Mouse (Mus musculus) midbrain, postnatal 0 days (tissue): ENCODE measurements around the gene Serpina11. TPM values are rescaled to one million over a fixed set of nuclear protein-coding genes. Genes with fewer than 3 reads are reported as not detected.
"Not testable (repeated sequence)": the region's sequence is repeated elsewhere in the genome, so short reads cannot be mapped to it uniquely, and the experiment has no call there.

ENCODE experiments used
- ATAC-seq: fragments of 200-750 bp; cut with Nextera tagmentation; 2 replicates; pipeline ENCODE4 v1.8.0; 2017; ENCODE audit warnings: moderate number of reproducible peaks, mild to moderate bottlenecking, moderate TSS enrichment, moderate library complexity; ENCODE audit not compliant: low FRiP score
- DNase-seq: peaks from one replicate; pipeline ENCODE4 v3.0.0-alpha.2; 2015; ENCODE audit warnings: low spot score
- H3K27ac ChIP-seq: fragments of 300-500 bp; sonication (generic); 2 replicates; pipeline ENCODE4 v1.5.1; 2014; ENCODE audit warnings: low read depth, mild to moderate bottlenecking, low read length, mixed read lengths
- H3K27me3 ChIP-seq: fragments of 300-500 bp; sonication (generic); 2 replicates; pipeline ENCODE4 v1.6.1; 2014; ENCODE audit warnings: low read length, control low read depth, mixed read lengths; ENCODE audit not compliant: insufficient read depth
- H3K36me3 ChIP-seq: fragments of 300-500 bp; sonication (generic); 2 replicates; pipeline ENCODE4 v1.6.1; 2014; ENCODE audit warnings: low read length, control low read depth, mixed read lengths; ENCODE audit not compliant: insufficient read depth
- H3K4me1 ChIP-seq: fragments of 300-500 bp; sonication (generic); 2 replicates; pipeline ENCODE4 v1.6.1; 2014; ENCODE audit warnings: mild to moderate bottlenecking, control low read depth, antibody characterized with exemption, low read length, mixed read lengths; ENCODE audit not compliant: insufficient read depth
- H3K4me2 ChIP-seq: fragments of 300-500 bp; sonication (generic); 2 replicates; pipeline ENCODE4 v1.6.1; 2014; ENCODE audit warnings: low read depth, mild to moderate bottlenecking, low read length, mixed read lengths; ENCODE audit not compliant: poor library complexity, severe bottlenecking
- H3K4me3 ChIP-seq: fragments of 300-500 bp; sonication (generic); 2 replicates; pipeline ENCODE4 v1.5.1; 2014; ENCODE audit warnings: low read depth, mild to moderate bottlenecking, low read length, moderate library complexity
- H3K9ac ChIP-seq: fragments of 300-500 bp; sonication (generic); replicated peaks from 2 replicates; pipeline ENCODE4 v1.6.1; 2014; ENCODE audit warnings: mild to moderate bottlenecking, low read length, moderate library complexity, mixed read lengths; ENCODE audit not compliant: poor library complexity, severe bottlenecking
- H3K9me3 ChIP-seq: fragments of 300-500 bp; sonication (generic); 2 replicates; pipeline ENCODE4 v1.6.1; 2016; ENCODE audit warnings: low read length, control low read depth
- CTCF ChIP-seq: IDR thresholded peaks from 2 replicates; pipeline ENCODE4 v1.5.1; 2016; ENCODE audit warnings: antibody characterized with exemption, mild to moderate bottlenecking
- WGBS: fragments of 180-500 bp; shearing (Covaris S2); extraction: QIAGEN DNeasy Blood & Tissue Kit; methylation state at CpG from one replicate; pipeline ENCODE4 v1.1.7; 2014; 5-methylcytosine and 5-hydroxymethylcytosine counted together
- polyA plus RNA-seq: library from polyadenylated mRNA; unstranded; fragments of >200 nt; fragmentation: Nextera tagmentation; extraction: Ambion mirVana; gene quantifications from 2 replicates; pipeline ENCODE4 v1.2.1, GENCODE M21; 2015
- total RNA-seq: library from RNA; depleted of rRNA; stranded (reverse); fragments of >200 nt; gene quantifications from 2 replicates; pipeline ENCODE4 v1.2.3, GENCODE M21; 2014

Serpina11 gene
- total and polyA plus RNA-seq, 2 experiments from 2014 or later = not detected

- Histone ChIP-seq H3K27ac (no peak overlapping the region), H3K4me1 (no peaks in the 10 kb centered on the region), H3K4me2 (no peak overlapping the region), H3K4me3 (no peak overlapping the region), H3K27me3 (no peaks in the 10 kb centered on the region), H3K9me3 (no peaks in the 10 kb centered on the region), H3K36me3 (no peaks in the 10 kb centered on the region), H3K9ac (no peak overlapping the region)
- DNase-seq (no peak), ATAC-seq (no peak)
- WGBS = 71% methylated on average over 3 of the region's 3 CpGs
- no peak for TF ChIP-seq CTCF
These were observed 23.0 kb downstream of the Serpina11 start for GRCm38 (mm10) chr12:103966761-103967160.

DNA sequence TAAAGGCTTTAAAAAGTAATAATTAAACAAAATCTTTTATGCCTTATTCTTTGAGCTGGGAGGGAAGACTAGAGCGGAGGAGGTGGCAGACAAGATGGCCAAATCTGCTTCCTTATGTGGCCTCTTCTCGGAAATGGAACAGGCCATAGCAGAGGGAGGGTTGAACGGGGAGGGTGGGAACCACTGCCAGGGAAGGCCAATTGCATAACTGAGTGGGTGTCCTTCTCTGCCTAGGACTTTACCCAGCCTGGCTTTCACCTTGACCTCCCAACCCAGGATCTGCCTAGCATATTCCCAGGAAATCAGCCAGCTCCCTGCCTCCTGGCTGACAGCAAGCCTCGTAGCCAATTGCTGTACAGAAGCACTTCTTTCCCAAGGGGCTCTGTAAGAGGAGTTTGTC, 26.5 kb downstream of the Serpina11 start:
- no peak overlapping the region for H3K9ac ChIP-seq
- H3K27me3 ChIP-seq = no peaks in the 10 kb centered on the region
- no peak overlapping the region for H3K4me2 ChIP-seq
- no peak for DNase-seq
- H3K4me3 ChIP-seq = no peak overlapping the region
- 86% methylated on average over 4 of the region's 4 CpGs for WGBS
- no peaks in the 10 kb centered on the region for H3K9me3 ChIP-seq
- TF ChIP-seq CTCF = no peak
- H3K4me1 ChIP-seq = no peaks in the 10 kb centered on the region
- no peak overlapping the region for H3K27ac ChIP-seq
- no peaks in the 10 kb centered on the region for H3K36me3 ChIP-seq
- no peak for ATAC-seq

DNA sequence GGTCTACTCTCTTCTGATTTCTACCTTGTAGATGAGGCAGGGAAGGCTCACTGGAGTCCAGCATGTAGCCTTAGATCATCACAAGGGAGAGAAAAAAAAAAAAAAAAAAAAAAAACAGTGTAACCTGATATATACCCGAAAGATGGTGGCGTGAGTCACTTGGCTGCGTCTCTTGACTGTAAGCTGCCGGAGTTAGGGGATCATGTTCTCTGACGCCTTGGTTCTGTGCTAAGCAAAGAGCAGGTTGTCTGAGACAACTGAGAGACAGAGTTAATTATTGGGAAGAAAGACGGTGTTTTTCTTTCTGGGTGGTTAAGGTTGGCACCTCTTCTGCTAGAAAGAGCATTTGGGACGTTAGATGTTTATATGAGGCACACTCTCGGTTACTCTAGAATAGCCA, 26.9 kb downstream of the Serpina11 start:
- Histone ChIP-seq H3K27me3 (no peaks in the 10 kb centered on the region), H3K36me3 (no peaks in the 10 kb centered on the region), H3K4me1 (no peaks in the 10 kb centered on the region), H3K27ac (no peak overlapping the region), H3K9me3 (no peaks in the 10 kb centered on the region), H3K4me3 (no peak overlapping the region), H3K9ac (no peak overlapping the region), H3K4me2 (no peak overlapping the region)
- WGBS = 91% methylated on average over 8 of the region's 8 CpGs
- no peak for TF ChIP-seq CTCF
- no peak for ATAC-seq
- DNase-seq = no peak

- 87% methylated on average over 5 of the region's 5 CpGs for WGBS
- Histone ChIP-seq H3K27me3 (no peaks in the 10 kb centered on the region), H3K9ac (no peak overlapping the region), H3K9me3 (no peaks in the 10 kb centered on the region), H3K4me3 (no peak overlapping the region), H3K4me1 (no peaks in the 10 kb centered on the region), H3K4me2 (no peak overlapping the region), H3K36me3 (no peaks in the 10 kb centered on the region), H3K27ac (no peak overlapping the region)
- ATAC-seq = no peak
- TF ChIP-seq CTCF = no peak
- no peak for DNase-seq
These were observed 27.4 kb downstream of the Serpina11 start for GRCm38 (mm10) chr12:103962337-103962736.

GRCm38 (mm10) chr12:103961716-103962115, 28.0 kb downstream of the Serpina11 start:
- H3K27me3 ChIP-seq = no peaks in the 10 kb centered on the region
- 95% methylated on average over 1 of the region's 1 CpGs for WGBS
- H3K27ac ChIP-seq = no peak overlapping the region
- no peak for TF ChIP-seq CTCF
- no peaks in the 10 kb centered on the region for H3K9me3 ChIP-seq
- H3K4me3 ChIP-seq = no peak overlapping the region
- DNase-seq (no peak), ATAC-seq (no peak)
- H3K9ac ChIP-seq = no peak overlapping the region
- H3K4me1 ChIP-seq = no peaks in the 10 kb centered on the region
- no peak overlapping the region for H3K4me2 ChIP-seq
- no peaks in the 10 kb centered on the region for H3K36me3 ChIP-seq

- no peak within 1 kb of the TSS for H3K9ac ChIP-seq
- no peak within 1 kb of the TSS for H3K4me3 ChIP-seq
- no peaks in the 10 kb centered on the region for H3K9me3 ChIP-seq
- H3K27ac ChIP-seq = no peak within 1 kb of the TSS
- no peak within 1 kb of the TSS for H3K4me2 ChIP-seq
- no peaks in the 10 kb centered on the region for H3K36me3 ChIP-seq
- TF ChIP-seq CTCF = no peak
- no peaks in the 10 kb centered on the region for H3K27me3 ChIP-seq
- WGBS = 85% methylated on average over 3 of the region's 3 CpGs
- no peaks in the 10 kb centered on the region for H3K4me1 ChIP-seq
- DNase-seq = no peak
- no peak for ATAC-seq
These were observed 31.0 kb downstream of the Serpina11 start, which contains the start of gene Serpina1e for GRCm38 (mm10) chr12:103958798-103959197. Gene Serpina1e, minus strand, starts transcription at chr12:103958975.

DNA sequence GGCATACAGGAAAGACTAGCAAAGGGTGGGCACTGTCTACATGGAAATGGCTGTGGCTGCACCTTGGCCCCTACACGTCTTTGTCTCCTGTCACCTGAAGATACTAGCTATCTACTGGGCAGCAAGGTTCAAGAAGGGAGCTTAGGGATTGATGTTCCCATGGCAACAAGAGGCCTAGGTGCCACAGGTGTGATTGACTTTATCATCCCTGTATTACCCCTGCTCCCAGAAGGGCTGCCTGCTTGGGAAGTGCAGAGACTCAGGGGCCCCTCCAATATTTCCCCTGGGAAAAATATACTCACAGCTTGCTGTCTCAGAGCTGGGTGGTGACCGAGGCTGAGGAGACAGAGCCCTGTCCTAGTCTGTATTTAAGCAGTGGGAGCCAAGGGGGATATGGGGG, 33.2 kb downstream of the Serpina11 start:
- whole genome bisulfite sequencing = 88% methylated on average over 2 of the region's 2 CpGs
- H3K27ac ChIP-seq, H3K4me2 ChIP-seq, ATAC-seq, H3K9me3 ChIP-seq, H3K36me3 ChIP-seq, DNase-seq, H3K9ac ChIP-seq, H3K4me1 ChIP-seq, H3K27me3 ChIP-seq, H3K4me3 ChIP-seq: not testable (repeated sequence)

GRCm38 (mm10) chr12:103952972-103953371, 36.8 kb downstream of the Serpina11 start:
- DNase-seq, H3K27me3 ChIP-seq, H3K36me3 ChIP-seq, H3K4me3 ChIP-seq, ATAC-seq, H3K4me1 ChIP-seq, H3K9me3 ChIP-seq, H3K9ac ChIP-seq, H3K4me2 ChIP-seq, H3K27ac ChIP-seq: not testable (repeated sequence)
- 95% methylated on average over 2 of the region's 3 CpGs for WGBS
